Mouse (Mus musculus) kidney, embryonic 14.5 days (tissue): Measurements from ENCODE around the gene Adprhl1. TPM values are rescaled to one million over a fixed set of nuclear protein-coding genes. Genes with fewer than 3 reads are reported as not detected.

Experiments used
- microRNA counts: library from miRNA; unstranded; fragments of <30 nt; microRNA quantifications from one replicate; lab custom pipeline; 2017
- microRNA-seq: library from miRNA; unstranded; fragments of <30 nt; microRNA quantifications from one replicate; pipeline ENCODE4, GENCODE M21; 2016
- polyA plus RNA-seq: library from polyadenylated mRNA; unstranded; fragments of >200 nt; fragmentation: Nextera tagmentation; extraction: Ambion mirVana; gene quantifications from 2 replicates; pipeline ENCODE4 v1.2.1, GENCODE M21; 2014

Adprhl1 gene
- polyA plus RNA-seq, 1 experiment from 2014 or later, result not detected

MicroRNAs encoded within 50 kb of the gene (microRNA counts, 519-probe panel; counts per million panel counts)
- not detected for microRNA mmu-miR-1968 (lab: Ali Mortazavi, UCI)

Small RNAs within 50 kb of the gene (microRNA-seq; reads per million reads assigned to microRNA genes)
- 12.8 reads per million, percentile 30 among the genes with 10 or more reads in this experiment for gene Mir1968

Other genes with a start within 250 kb of the Adprhl1 start
- not detected in 2 replicates for gene F7, start 228.1 kb downstream of the Adprhl1 start, polyA plus RNA-seq
- gene F10, start 216.9 kb downstream of the Adprhl1 start, polyA plus RNA-seq, result 0.34 and 0.43 TPM in 2 replicates
- gene Proz, start 193.2 kb downstream of the Adprhl1 start, polyA plus RNA-seq, result 0.43 and 0.51 TPM in 2 replicates
- 36.2 and 50.3 TPM in 2 replicates for gene Pcid2, start 148.7 kb downstream of the Adprhl1 start, polyA plus RNA-seq
- 60.3 and 110 TPM in 2 replicates for gene Cul4a, start 148.5 kb downstream of the Adprhl1 start, polyA plus RNA-seq
- gene Lamp1, start 95.0 kb downstream of the Adprhl1 start, polyA plus RNA-seq, result 225 and 306 TPM in 2 replicates
- 19.7 and 20.3 TPM in 2 replicates for gene Grtp1, start 53.5 kb downstream of the Adprhl1 start, polyA plus RNA-seq
- gene Dcun1d2, start 34.0 kb upstream of the Adprhl1 start, polyA plus RNA-seq, result 17.4 and 26.4 TPM in 2 replicates
- 28.4 and 40.5 TPM in 2 replicates for gene Tmco3, start 34.0 kb upstream of the Adprhl1 start, polyA plus RNA-seq
- 146 and 201 TPM in 2 replicates for gene Tfdp1, start 84.6 kb upstream of the Adprhl1 start, polyA plus RNA-seq
- gene Atp4b, start 142.7 kb upstream of the Adprhl1 start, polyA plus RNA-seq, result not detected in 2 replicates
- not detected in 2 replicates for gene Grk1, start 150.9 kb upstream of the Adprhl1 start, polyA plus RNA-seq
- 0.57 TPM in 1 of 2 replicates, not detected in the other for gene Tmem255b, start 181.0 kb upstream of the Adprhl1 start, polyA plus RNA-seq
- gene Gas6, start 240.3 kb upstream of the Adprhl1 start, polyA plus RNA-seq, result 12.0 and 18.7 TPM in 2 replicates